Mouse (Mus musculus) heart, adult 2 months (tissue): Measurements from ENCODE around the gene Shtn1.

ENCODE experiments used
- CTCF ChIP-seq: fragments of 200-600 bp; IDR thresholded peaks from 2 replicates; pipeline ENCODE4 v1.8.1; 2022; ENCODE audit warnings: antibody characterized with exemption, mild to moderate bottlenecking, moderate library complexity
- POLR2A ChIP-seq: fragments of 200-500 bp; IDR thresholded peaks from 2 replicates; pipeline ENCODE4 v1.6.1; 2011; ENCODE audit warnings: mild to moderate bottlenecking, low read depth, low read length, control low read depth; ENCODE audit not compliant: insufficient read depth

GRCm38 (mm10) chr19:59092295-59092694, 16.4 kb upstream of the Shtn1 start:
- TF ChIP-seq POLR2A = no peak
- no peak for TF ChIP-seq CTCF
